Mouse (Mus musculus) C2C12 (cell line): Measurements from ENCODE around the gene Dbndd1. TPM values are rescaled to one million over a fixed set of nuclear protein-coding genes. Genes with fewer than 3 reads are reported as not detected.
"Not testable (repeated sequence)": the region's sequence is repeated elsewhere in the genome, so short reads cannot be mapped to it uniquely, and the experiment has no call there.

Experiments used
- H3K27me3 ChIP-seq: one replicate; pipeline ENCODE4 v1.6.1; 2011; ENCODE audit not compliant: control insufficient read depth, insufficient read depth, insufficient read length
- H3K36me3 ChIP-seq: one replicate; pipeline ENCODE4 v1.6.1; 2011; ENCODE audit not compliant: control insufficient read depth, insufficient read depth
- H3K4me3 ChIP-seq: one replicate; pipeline ENCODE4 v1.5.1; 2011; ENCODE audit warnings: mild to moderate bottlenecking, control low read depth; ENCODE audit not compliant: poor library complexity, insufficient read depth, severe bottlenecking
- H3K79me2 ChIP-seq: one replicate; pipeline ENCODE4 v1.6.1; 2011; ENCODE audit not compliant: control insufficient read depth, insufficient read depth
- H3K79me3 ChIP-seq: one replicate; pipeline ENCODE4 v1.6.1; 2011; ENCODE audit warnings: low read depth, control low read depth
- H3ac ChIP-seq: one replicate; pipeline ENCODE3; 2011; ENCODE audit warnings: low read depth; ENCODE audit not compliant: control insufficient read depth, insufficient read length
- CEBPB ChIP-seq: IDR thresholded peaks from one replicate; pipeline ENCODE4 v1.6.1; 2011; ENCODE audit warnings: low read depth, mild to moderate bottlenecking, control low read depth, moderate library complexity
- CTCF ChIP-seq: IDR thresholded peaks from one replicate; pipeline ENCODE4 v1.5.1; 2011; ENCODE audit not compliant: control insufficient read depth, insufficient read depth, insufficient read length
- FOSL1 ChIP-seq: IDR thresholded peaks from one replicate; pipeline ENCODE4 v1.8.0; 2011; ENCODE audit warnings: mild to moderate bottlenecking, low read length; ENCODE audit not compliant: poor library complexity, insufficient read depth, severe bottlenecking
- MAX ChIP-seq: IDR thresholded peaks from one replicate; pipeline ENCODE4 v1.6.1; 2011; ENCODE audit warnings: mild to moderate bottlenecking, control low read depth
- MYOD1 ChIP-seq: IDR thresholded peaks from one replicate; pipeline ENCODE4 v1.6.1; 2011; ENCODE audit warnings: low read depth; ENCODE audit not compliant: control insufficient read depth, insufficient read length
- MYOG ChIP-seq: IDR thresholded peaks from one replicate; pipeline ENCODE4 v1.6.1; 2011; ENCODE audit not compliant: control insufficient read depth, insufficient read length; ENCODE audit errors: extremely low read depth
- USF1 ChIP-seq: IDR thresholded peaks from one replicate; pipeline ENCODE4 v1.6.1; 2011; ENCODE audit warnings: low read depth, mild to moderate bottlenecking, control low read depth, moderate library complexity
- polyA plus RNA-seq: library from polyadenylated mRNA; unstranded; fragments of >200 nt; fragmentation: generic; extraction: Trizol; gene quantifications from one replicate; pipeline ENCODE4 v1.2.1, GENCODE M21; 2012; ENCODE audit warnings: missing spikeins

Gene Dbndd1
- polyA plus RNA-seq, 1 experiment, result 1.5 TPM

DNA sequence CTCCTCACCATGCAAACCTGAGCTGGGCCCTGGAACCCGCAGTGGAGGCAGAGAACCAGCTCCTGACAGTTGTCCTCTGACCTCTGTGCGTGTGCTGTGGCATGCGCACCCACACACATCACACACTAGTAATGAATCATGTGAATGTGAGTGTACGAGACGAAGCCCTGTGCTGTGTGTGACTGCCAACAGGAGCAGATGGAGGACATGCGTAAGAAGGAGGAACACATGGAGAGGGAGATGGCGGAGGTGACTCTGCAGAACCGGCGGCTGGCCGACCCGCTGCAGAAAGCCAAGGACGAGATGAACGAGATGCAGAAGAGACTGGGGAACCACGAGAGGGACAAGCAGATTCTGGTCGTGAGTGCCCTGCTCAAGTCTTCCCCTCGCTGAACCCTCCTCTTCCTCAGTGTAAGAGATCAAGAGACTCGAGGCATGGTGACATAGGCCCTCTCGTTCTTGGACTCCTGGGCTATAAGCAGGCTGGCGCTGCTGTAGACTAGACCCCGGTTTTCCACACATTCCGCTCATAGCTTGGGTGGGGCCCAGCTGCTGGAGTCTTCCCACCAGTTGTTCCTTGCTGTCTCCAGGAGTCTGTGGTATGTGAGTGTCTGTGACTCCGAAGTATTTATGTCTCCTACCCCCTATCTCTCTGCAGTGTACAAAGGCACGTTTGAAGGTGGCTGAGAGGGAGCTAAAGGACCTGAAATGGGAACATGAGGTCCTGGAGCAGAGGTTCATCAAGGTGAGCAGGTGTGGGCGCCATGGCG is 12.6 kb upstream of the Dbndd1 start:
- TF ChIP-seq CTCF, result no peak
- no peak for TF ChIP-seq MYOG
- TF ChIP-seq MAX, result no peak
- no peak for TF ChIP-seq FOSL1
- TF ChIP-seq MYOD1, result no peak
- no peak for TF ChIP-seq USF1
- no peaks in the 10 kb centered on the region for H3K27me3 ChIP-seq
- no peaks in the 10 kb centered on the region for H3K79me3 ChIP-seq
- H3K36me3 ChIP-seq, result peaks cover 94% of the 10 kb centered on the region
- no peak overlapping the region for H3K4me3 ChIP-seq
- H3K79me2 ChIP-seq, result no peaks in the 10 kb centered on the region
- H3ac ChIP-seq, result no peak overlapping the region

DNA sequence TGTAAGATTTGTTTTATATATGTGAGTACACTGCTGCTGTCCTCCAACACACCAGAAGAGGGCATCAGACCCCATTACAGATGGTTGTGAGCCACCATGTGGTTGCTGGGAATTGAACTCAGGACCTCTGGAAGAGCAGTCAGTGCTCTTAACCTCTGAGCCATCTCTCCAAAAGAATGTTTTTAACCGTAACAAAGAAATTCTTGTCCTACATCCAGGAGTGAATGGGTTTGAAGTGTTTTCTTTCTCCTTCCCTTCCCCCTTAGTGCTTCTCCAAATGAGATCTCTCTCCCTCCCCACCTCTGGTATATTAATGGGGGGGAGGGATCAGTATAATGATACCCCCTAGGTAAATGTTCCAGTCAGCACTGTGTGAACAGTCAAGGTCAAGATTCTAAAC is 4.8 kb upstream of the Dbndd1 start:
- not testable (repeated sequence) for H3K27me3 ChIP-seq, H3ac ChIP-seq, H3K4me3 ChIP-seq
- Histone ChIP-seq H3K36me3 (peaks cover 41% of the 10 kb centered on the region), H3K79me3 (peaks cover 11% of the 10 kb centered on the region), H3K79me2 (peaks cover 31% of the 10 kb centered on the region)

DNA sequence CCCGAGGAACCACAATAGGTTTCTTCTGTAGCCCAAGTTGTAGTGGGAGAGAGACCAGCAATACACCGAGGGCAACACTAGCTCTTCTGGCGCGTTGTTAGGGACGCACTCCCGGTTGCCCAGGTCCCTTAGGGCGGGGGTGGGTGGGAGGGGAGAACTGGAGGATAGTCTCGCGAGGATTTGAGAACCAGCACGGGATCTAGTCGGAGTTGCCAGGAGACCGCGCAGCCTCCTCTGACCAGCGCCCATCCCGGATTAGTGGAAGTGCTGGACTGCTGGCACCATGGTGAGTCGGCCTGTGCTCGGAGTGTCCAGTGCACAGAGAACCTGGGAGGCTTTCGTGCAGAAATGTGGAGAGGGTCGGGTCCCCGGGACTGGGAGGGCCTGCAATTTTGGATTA is 3.4 kb upstream of the Dbndd1 start, which contains the start of gene Gas8:
Gas8 (plus strand) TSS at position 168 of the 400 bp plus-strand sequence.
- peak within 1 kb of the TSS; percentile 72 for H3K4me3 ChIP-seq
- peaks cover 31% of the 10 kb centered on the region for H3K79me2 ChIP-seq
- TF ChIP-seq MYOD1 (no peak), USF1 (no peak), MYOG (no peak), CTCF (no peak), MAX (no peak), CEBPB (no peak), FOSL1 (no peak)
- H3K27me3 ChIP-seq, result no peaks in the 10 kb centered on the region
- peaks cover 29% of the 10 kb centered on the region for H3K36me3 ChIP-seq
- peak within 1 kb of the TSS; percentile 84 for H3ac ChIP-seq
- peaks cover 11% of the 10 kb centered on the region for H3K79me3 ChIP-seq

DNA sequence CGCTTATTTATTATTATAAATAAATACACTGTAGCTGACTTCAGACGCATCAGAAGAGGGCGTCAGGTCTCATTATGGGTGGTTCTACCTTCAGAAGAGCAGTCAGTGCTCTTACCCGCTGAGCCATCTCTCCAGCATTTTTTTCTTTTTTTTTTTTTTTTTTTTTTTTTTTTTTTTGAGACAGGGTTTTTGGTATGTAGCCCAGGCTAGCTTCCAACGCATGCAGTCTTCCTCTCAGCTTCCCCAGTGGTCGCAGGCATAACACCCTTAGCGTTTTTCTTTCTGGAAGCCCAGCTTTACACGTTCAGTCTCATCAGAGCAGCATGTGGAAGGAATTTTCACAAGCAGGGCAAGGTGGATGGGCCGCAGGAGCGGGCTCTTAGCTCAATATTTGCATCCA is 2.9 kb upstream of the Dbndd1 start:
- Histone ChIP-seq H3K36me3 (peaks cover 24% of the 10 kb centered on the region), H3K79me3 (peaks cover 11% of the 10 kb centered on the region), H3K27me3 (no peaks in the 10 kb centered on the region), H3K4me3 (no peak overlapping the region), H3K79me2 (peaks cover 31% of the 10 kb centered on the region), H3ac (no peak overlapping the region)
- TF ChIP-seq USF1, result no peak
- TF ChIP-seq MAX, result no peak
- no peak for TF ChIP-seq CEBPB
- TF ChIP-seq CTCF, result no peak
- no peak for TF ChIP-seq FOSL1

DNA sequence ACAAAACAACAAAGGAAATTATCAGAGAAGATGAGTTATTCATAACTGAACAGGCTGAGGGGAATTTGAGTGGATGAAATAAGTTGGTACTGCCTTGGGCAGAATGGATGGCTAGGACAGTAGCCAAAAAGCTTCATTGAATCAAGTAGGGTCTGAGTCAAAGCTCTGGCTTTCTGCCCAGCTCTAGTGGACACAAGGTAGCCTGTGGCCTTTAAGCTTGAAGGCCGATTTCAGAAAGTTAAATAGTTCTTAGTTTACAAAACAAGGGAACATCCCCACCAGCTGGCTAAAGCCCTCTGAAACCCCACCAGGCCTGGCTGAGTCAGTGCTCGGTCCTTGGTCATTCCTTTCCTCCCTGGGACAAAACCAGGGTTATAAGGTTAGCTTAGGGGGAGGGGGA is 1.3 kb upstream of the Dbndd1 start:
- TF ChIP-seq CTCF, result no peak
- no peak overlapping the region for H3ac ChIP-seq
- H3K4me3 ChIP-seq, result no peak overlapping the region
- peaks cover 23% of the 10 kb centered on the region for H3K79me2 ChIP-seq
- peaks cover 10% of the 10 kb centered on the region for H3K36me3 ChIP-seq
- H3K27me3 ChIP-seq, result no peaks in the 10 kb centered on the region
- peaks cover 9% of the 10 kb centered on the region for H3K79me3 ChIP-seq

DNA sequence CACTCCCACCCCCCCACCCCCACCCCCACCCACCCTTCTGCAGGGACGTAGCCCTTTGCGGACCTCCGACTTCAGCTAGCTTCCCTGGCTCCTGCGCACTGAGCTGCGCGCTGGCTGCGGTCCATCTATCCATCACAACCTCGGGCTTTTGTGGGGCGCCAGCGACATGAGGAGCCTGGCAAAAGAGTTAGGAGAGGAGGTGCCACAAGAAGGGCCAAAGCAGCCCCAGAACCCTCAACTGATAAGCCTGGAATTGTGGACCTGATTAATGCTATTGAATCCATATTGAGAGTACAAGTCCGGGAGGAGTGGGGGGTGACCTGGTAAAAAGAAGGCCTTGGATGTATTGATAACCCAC is 256 bp upstream of the Dbndd1 start:
- TF ChIP-seq MYOG (no peak), FOSL1 (no peak), CEBPB (no peak), USF1 (no peak), MAX (no peak), CTCF (no peak), MYOD1 (no peak)
- Histone ChIP-seq H3K36me3 (peaks cover 1% of the 10 kb centered on the region), H3ac (no peak overlapping the region), H3K79me2 (peaks cover 18% of the 10 kb centered on the region), H3K4me3 (no peak overlapping the region), H3K27me3 (no peaks in the 10 kb centered on the region), H3K79me3 (peaks cover 9% of the 10 kb centered on the region)
